Mouse (Mus musculus) liver, embryonic 14.5 days (tissue): ENCODE measurements around the gene Numb. TPM values are rescaled to one million over a fixed set of nuclear protein-coding genes. Genes with fewer than 3 reads are reported as not detected.

Experiments used
- ATAC-seq: fragments of 200-750 bp; cut with Nextera tagmentation; 2 replicates; pipeline ENCODE4 v1.8.0; 2017; ENCODE audit warnings: moderate number of reproducible peaks, mild to moderate bottlenecking, moderate library complexity; ENCODE audit not compliant: insufficient read depth
- DNase-seq, 3 experiments: peaks; one replicate each; pipeline ENCODE4 v3.0.0-alpha.2; 2012 to 2013; ENCODE audit warnings: low read depth in 3 of 3, low spot score in 3 of 3
- H3K27ac ChIP-seq: fragments of 300-500 bp; sonication (generic); 2 replicates; pipeline ENCODE4 v1.5.1; 2014; ENCODE audit warnings: moderate library complexity, mild to moderate bottlenecking, control low read depth, inconsistent platforms
- H3K27me3 ChIP-seq: fragments of 300-500 bp; sonication (generic); 2 replicates; pipeline ENCODE4 v1.6.1; 2014; ENCODE audit warnings: mild to moderate bottlenecking, low read length, moderate library complexity; ENCODE audit not compliant: control insufficient read depth, insufficient read depth
- H3K36me3 ChIP-seq: fragments of 300-500 bp; sonication (generic); replicated peaks from 2 replicates; pipeline ENCODE4 v1.6.1; 2014; ENCODE audit warnings: low read depth; ENCODE audit not compliant: control insufficient read depth, insufficient read depth
- H3K4me1 ChIP-seq, 2 experiments: fragments of 200-500 bp in 1 of 2; fragments of 300-500 bp in 1 of 2; sonication (generic) in 1 of 2; replicated peaks; 2 replicates each; pipeline ENCODE4 v1.6.1; 2012 to 2014; ENCODE audit warnings: antibody characterized with exemption in 1 of 2, inconsistent platforms in 1 of 2, low read length in 1 of 2; ENCODE audit not compliant: control insufficient read depth in 2 of 2, insufficient read depth in 2 of 2
- H3K4me2 ChIP-seq: fragments of 300-500 bp; sonication (generic); 2 replicates; pipeline ENCODE4 v1.6.1; 2014; ENCODE audit warnings: low read depth, mild to moderate bottlenecking, control low read depth, moderate library complexity
- H3K4me3 ChIP-seq, 2 experiments: fragments of 200-500 bp in 1 of 2; fragments of 300-500 bp in 1 of 2; sonication (generic) in 1 of 2; 2 replicates each; pipeline ENCODE4 v1.5.1; 2012 to 2014; ENCODE audit warnings: low read depth in 2 of 2, low read length in 2 of 2, mild to moderate bottlenecking in 2 of 2, control low read depth in 1 of 2, inconsistent platforms in 1 of 2, moderate library complexity in 1 of 2; ENCODE audit not compliant: insufficient read depth in 1 of 2
- H3K9ac ChIP-seq: fragments of 300-500 bp; sonication (generic); replicated peaks from 2 replicates; pipeline ENCODE4 v1.6.1; 2014; ENCODE audit warnings: mild to moderate bottlenecking, control low read depth, moderate library complexity
- H3K9me3 ChIP-seq: fragments of 300-500 bp; sonication (generic); 2 replicates; pipeline ENCODE4 v1.6.1; 2016; ENCODE audit warnings: low read length, mixed read lengths; ENCODE audit not compliant: control insufficient read depth
- CTCF ChIP-seq: IDR thresholded peaks from 2 replicates; pipeline ENCODE4 v1.5.1; 2016; ENCODE audit warnings: antibody characterized with exemption, low read depth, control low read depth
- EP300 ChIP-seq: IDR thresholded peaks from 2 replicates; pipeline ENCODE4 v1.6.1; 2016; ENCODE audit warnings: antibody characterized with exemption, low read depth
- WGBS: fragments of 180-500 bp; shearing (Covaris S2); extraction: QIAGEN DNeasy Blood & Tissue Kit; methylation state at CpG from one replicate; pipeline ENCODE4 v1.1.7; 2014; ENCODE audit not compliant: insufficient replicate concordance; 5-methylcytosine and 5-hydroxymethylcytosine counted together
- polyA plus RNA-seq, 2 experiments: library from polyadenylated mRNA; depleted of rRNA in 1 of 2; stranded (reverse) in 1 of 2; unstranded in 1 of 2; fragments of >200 nt; fragmentation: Nextera tagmentation in 1 of 2; extraction: Ambion mirVana in 1 of 2; gene quantifications; 2 replicates each; pipeline versions ENCODE4 v1.2.1 to v1.2.3; 2012 to 2014

Gene Numb
- polyA plus RNA-seq, 2 experiments, result 9.7 to 13.1 TPM

GRCm38 (mm10) chr12:83937600-83937999 lies 15.9 kb upstream of the Numb start:
- no peak overlapping the region for H3K9ac ChIP-seq
- no peak overlapping the region for H3K27ac ChIP-seq
- no peak for DNase-seq
- no peak for ATAC-seq
- TF ChIP-seq EP300, result no peak
- TF ChIP-seq CTCF, result no peak
- H3K4me1 ChIP-seq, result peaks cover 9 to 27% of the 10 kb centered on the region in 2 experiments
- no peaks in the 10 kb centered on the region for H3K36me3 ChIP-seq
- no peak overlapping the region for H3K4me3 ChIP-seq
- no peaks in the 10 kb centered on the region for H3K27me3 ChIP-seq
- no peaks in the 10 kb centered on the region for H3K9me3 ChIP-seq
- 63% methylated on average over 10 of the region's 10 CpGs for WGBS
- H3K4me2 ChIP-seq, result no peak overlapping the region

GRCm38 (mm10) chr12:83929186-83929804 lies 7.6 kb upstream of the Numb start:
- no peaks in the 10 kb centered on the region for H3K27me3 ChIP-seq
- H3K9ac ChIP-seq, result no peak overlapping the region
- no peak overlapping the region for H3K4me2 ChIP-seq
- H3K27ac ChIP-seq, result no peak overlapping the region
- peaks cover 2 to 7% of the 10 kb centered on the region in 2 experiments; a peak in 3 of 4 replicates for H3K4me1 ChIP-seq
- no peak for DNase-seq
- H3K4me3 ChIP-seq, result no peak overlapping the region
- H3K9me3 ChIP-seq, result no peaks in the 10 kb centered on the region
- H3K36me3 ChIP-seq, result no peaks in the 10 kb centered on the region
- ATAC-seq, result no peak
- WGBS, result 3% methylated on average over 2 of the region's 2 CpGs
- no peak for TF ChIP-seq CTCF
- TF ChIP-seq EP300, result no peak

- WGBS, result 20% methylated on average over 4 of the region's 4 CpGs
Measured at GRCm38 (mm10) chr12:83927747-83928146, 6.0 kb upstream of the Numb start.

GRCm38 (mm10) chr12:83926061-83926460 lies 4.3 kb upstream of the Numb start:
- TF ChIP-seq CTCF, result no peak
- TF ChIP-seq EP300, result no peak
- Histone ChIP-seq H3K27me3 (no peaks in the 10 kb centered on the region), H3K4me2 (no peak overlapping the region), H3K4me1 (peaks cover 2 to 14% of the 10 kb centered on the region in 2 experiments; a peak in 3 of 4 replicates), H3K4me3 (no peak overlapping the region), H3K36me3 (no peaks in the 10 kb centered on the region), H3K27ac (no peak overlapping the region), H3K9ac (no peak overlapping the region), H3K9me3 (no peaks in the 10 kb centered on the region)
- ATAC-seq (no peak), DNase-seq (no peak)
- 76% methylated on average over 2 of the region's 2 CpGs for WGBS

More at GRCm38 (mm10) chr12:83927747-83928146, 6.0 kb upstream of the Numb start:
- H3K4me3 ChIP-seq, result no peak overlapping the region
- no peak for TF ChIP-seq CTCF
- TF ChIP-seq EP300, result no peak
- H3K9me3 ChIP-seq, result no peaks in the 10 kb centered on the region
- no peak for DNase-seq
- no peak overlapping the region for H3K4me2 ChIP-seq
- no peak for ATAC-seq
- no peak overlapping the region for H3K9ac ChIP-seq
- no peaks in the 10 kb centered on the region for H3K27me3 ChIP-seq
- H3K4me1 ChIP-seq, result peaks cover 2 to 14% of the 10 kb centered on the region in 2 experiments; a peak in 3 of 4 replicates
- H3K27ac ChIP-seq, result no peak overlapping the region
- no peaks in the 10 kb centered on the region for H3K36me3 ChIP-seq

- no peak overlapping the region for H3K27ac ChIP-seq
Measured at GRCm38 (mm10) chr12:83925160-83925703, 3.5 kb upstream of the Numb start.

More at GRCm38 (mm10) chr12:83925160-83925703, 3.5 kb upstream of the Numb start:
- ATAC-seq (no peak), DNase-seq (no peak)
- no peak overlapping the region for H3K9ac ChIP-seq
- peak overlapping the region; percentile 22 for H3K4me2 ChIP-seq
- H3K36me3 ChIP-seq, result no peaks in the 10 kb centered on the region
- H3K27me3 ChIP-seq, result no peaks in the 10 kb centered on the region
- TF ChIP-seq EP300 (no peak), CTCF (no peak)
- no peak overlapping the region for H3K4me3 ChIP-seq
- H3K4me1 ChIP-seq, result peaks cover 2 to 18% of the 10 kb centered on the region in 2 experiments; a peak in 3 of 4 replicates
- H3K9me3 ChIP-seq, result no peaks in the 10 kb centered on the region
- WGBS, result 57% methylated on average over 7 of the region's 7 CpGs
